Mouse (Mus musculus) cortical plate, adult 2 months (tissue): ENCODE data around the gene Lin7b. TPM values are rescaled to one million over a fixed set of nuclear protein-coding genes. Genes with fewer than 3 reads are reported as not detected.

Experiments
- H3K27ac ChIP-seq: fragments of 200-500 bp; 2 replicates; pipeline ENCODE4 v1.5.1; 2012; ENCODE audit warnings: low read length, control low read depth, inconsistent platforms; ENCODE audit not compliant: insufficient read depth
- H3K4me1 ChIP-seq: fragments of 200-500 bp; 2 replicates; pipeline ENCODE4 v1.6.1; 2011; ENCODE audit warnings: low read length; ENCODE audit not compliant: control insufficient read depth, insufficient read depth
- H3K4me3 ChIP-seq: fragments of 200-500 bp; 2 replicates; pipeline ENCODE4 v1.5.1; 2011; ENCODE audit warnings: mild to moderate bottlenecking, low read length, control low read depth; ENCODE audit not compliant: insufficient read depth
- CTCF ChIP-seq: fragments of 200-500 bp; IDR thresholded peaks from 2 replicates; pipeline ENCODE4 v1.5.1; 2011; ENCODE audit warnings: mild to moderate bottlenecking, control low read depth, low read length; ENCODE audit not compliant: insufficient read depth; ENCODE audit errors: extremely low read depth
- POLR2A ChIP-seq: fragments of 200-500 bp; IDR thresholded peaks from 2 replicates; pipeline ENCODE4 v1.6.1; 2011; ENCODE audit warnings: mild to moderate bottlenecking, low read length, control low read depth; ENCODE audit not compliant: insufficient read depth; ENCODE audit errors: extremely low read depth
- polyA plus RNA-seq: library from polyadenylated mRNA; depleted of rRNA; stranded (reverse); fragments of >200 nt; gene quantifications from 2 replicates; pipeline ENCODE4 v1.2.3, GENCODE M21; 2012; rRNA removed

Gene Lin7b
- polyA plus RNA-seq, 1 experiment, result 336 TPM

- TF ChIP-seq POLR2A (no peak), CTCF (no peak)
- H3K27ac ChIP-seq, result no peak overlapping the region
- H3K4me3 ChIP-seq, result no peak overlapping the region
- H3K4me1 ChIP-seq, result no peaks in the 10 kb centered on the region
These were observed 47.3 kb downstream of the Lin7b start for GRCm38 (mm10) chr7:45323069-45323468.

- TF ChIP-seq CTCF, result no peak
- TF ChIP-seq POLR2A, result no peak
- Histone ChIP-seq H3K4me1 (no peaks in the 10 kb centered on the region), H3K27ac (no peak overlapping the region), H3K4me3 (no peak overlapping the region)
These were observed 48.1 kb downstream of the Lin7b start for GRCm38 (mm10) chr7:45322245-45322644.

Other genes with a start within 250 kb of the Lin7b start
- 361 and 402 TPM in 2 replicates for gene Rps11, start 246.1 kb downstream of the Lin7b start, polyA plus RNA-seq
- 1,470 and 1,570 TPM in 2 replicates for gene Rpl13a, start 241.8 kb downstream of the Lin7b start, polyA plus RNA-seq
- gene Gm45713, start 234.4 kb downstream of the Lin7b start, polyA plus RNA-seq, result 0.08 and 0.32 TPM in 2 replicates
- gene Flt3l, start 234.2 kb downstream of the Lin7b start, polyA plus RNA-seq, result 18.4 and 20.8 TPM in 2 replicates
- 59.4 and 60.2 TPM in 2 replicates for gene Pih1d1, start 216.3 kb downstream of the Lin7b start, polyA plus RNA-seq
- 8.1 and 10.3 TPM in 2 replicates for gene Aldh16a1, start 216.0 kb downstream of the Lin7b start, polyA plus RNA-seq
- 1,033 and 1,121 TPM in 2 replicates for gene Slc17a7, start 206.6 kb downstream of the Lin7b start, polyA plus RNA-seq
- 0.38 and 0.62 TPM in 2 replicates for gene Gfy, start 191.0 kb downstream of the Lin7b start, polyA plus RNA-seq
- gene Pth2, start 189.6 kb downstream of the Lin7b start, polyA plus RNA-seq, result not detected in 2 replicates
- 4.7 and 5.0 TPM in 2 replicates for gene Ccdc155, start 165.7 kb downstream of the Lin7b start, polyA plus RNA-seq
- 41.4 and 47.2 TPM in 2 replicates for gene Dkkl1, start 158.4 kb downstream of the Lin7b start, polyA plus RNA-seq
- gene Tead2, start 154.8 kb downstream of the Lin7b start, polyA plus RNA-seq, result 5.0 and 6.4 TPM in 2 replicates
- gene Cd37, start 131.5 kb downstream of the Lin7b start, polyA plus RNA-seq, result 10.6 and 11.9 TPM in 2 replicates
- 2.1 TPM in 2 replicates for gene Slc6a16, start 129.5 kb downstream of the Lin7b start, polyA plus RNA-seq
- 0.08 and 0.30 TPM in 2 replicates for gene Slc6a21, start 93.1 kb downstream of the Lin7b start, polyA plus RNA-seq
- 29.1 and 35.1 TPM in 2 replicates for gene Trpm4, start 36.8 kb downstream of the Lin7b start, polyA plus RNA-seq
- gene Hrc, start 35.3 kb downstream of the Lin7b start, polyA plus RNA-seq, result 0.35 and 0.55 TPM in 2 replicates
- 164 and 167 TPM in 2 replicates for gene Ppfia3, start 3.6 kb downstream of the Lin7b start, polyA plus RNA-seq
- 720 and 793 TPM in 2 replicates for gene Snrnp70, start 25.2 kb upstream of the Lin7b start, polyA plus RNA-seq
- not detected in 2 replicates for gene Kcna7, start 35.1 kb upstream of the Lin7b start, polyA plus RNA-seq
- 0.04 and 0.08 TPM in 2 replicates for gene Ntf5, start 43.1 kb upstream of the Lin7b start, polyA plus RNA-seq
- gene Lhb, start 50.2 kb upstream of the Lin7b start, polyA plus RNA-seq, result 0.17 TPM in 1 of 2 replicates, not detected in the other
- gene Gys1, start 64.3 kb upstream of the Lin7b start, polyA plus RNA-seq, result 25.7 and 26.4 TPM in 2 replicates
- 41.7 and 47.4 TPM in 2 replicates for gene Ruvbl2, start 67.5 kb upstream of the Lin7b start, polyA plus RNA-seq
- 588 and 637 TPM in 2 replicates for gene Ftl1, start 89.3 kb upstream of the Lin7b start, polyA plus RNA-seq
- 99.4 and 103 TPM in 2 replicates for gene Bax, start 96.3 kb upstream of the Lin7b start, polyA plus RNA-seq
- gene Tulp2, start 111.3 kb upstream of the Lin7b start, polyA plus RNA-seq, result 0.11 and 0.13 TPM in 2 replicates
- 0.19 TPM in 1 of 2 replicates, not detected in the other for gene Gm45808, start 116.2 kb upstream of the Lin7b start, polyA plus RNA-seq
- 5.9 and 6.5 TPM in 2 replicates for gene Dhdh, start 118.2 kb upstream of the Lin7b start, polyA plus RNA-seq
- 88.2 and 99.6 TPM in 2 replicates for gene Nucb1, start 139.8 kb upstream of the Lin7b start, polyA plus RNA-seq
- gene Ppp1r15a, start 155.7 kb upstream of the Lin7b start, polyA plus RNA-seq, result 19.4 and 20.0 TPM in 2 replicates
- 5.1 and 6.3 TPM in 2 replicates for gene Plekha4, start 155.7 kb upstream of the Lin7b start, polyA plus RNA-seq
- 0.45 and 0.54 TPM in 2 replicates for gene Hsd17b14, start 184.3 kb upstream of the Lin7b start, polyA plus RNA-seq
- gene Bcat2, start 199.6 kb upstream of the Lin7b start, polyA plus RNA-seq, result 26.1 and 26.5 TPM in 2 replicates
- gene Fgf21, start 244.9 kb upstream of the Lin7b start, polyA plus RNA-seq, result not detected in 2 replicates
- 0.09 and 0.15 TPM in 2 replicates for gene Fut1, start 246.7 kb upstream of the Lin7b start, polyA plus RNA-seq